Mouse (Mus musculus) midbrain, embryonic 13.5 days (tissue): ENCODE results near the gene Ntn4. TPM values are rescaled to one million over a fixed set of nuclear protein-coding genes. Genes with fewer than 3 reads are reported as not detected.

ENCODE experiments used
- ATAC-seq: fragments of 200-750 bp; cut with Nextera tagmentation; 2 replicates; pipeline ENCODE4 v1.8.0; 2017; ENCODE audit warnings: mild to moderate bottlenecking, moderate TSS enrichment, moderate library complexity
- H3K27ac ChIP-seq: fragments of 300-500 bp; sonication (generic); 2 replicates; pipeline ENCODE4 v1.5.1; 2015; ENCODE audit warnings: inconsistent platforms, mild to moderate bottlenecking, moderate library complexity
- H3K27me3 ChIP-seq: fragments of 300-500 bp; sonication (generic); 2 replicates; pipeline ENCODE4 v1.6.1; 2015; ENCODE audit warnings: mild to moderate bottlenecking, inconsistent platforms
- H3K36me3 ChIP-seq: fragments of 300-500 bp; sonication (generic); 2 replicates; pipeline ENCODE4 v1.6.1; 2015; ENCODE audit warnings: mild to moderate bottlenecking, inconsistent platforms
- H3K4me1 ChIP-seq: fragments of 300-500 bp; sonication (generic); replicated peaks from 2 replicates; pipeline ENCODE4 v1.6.1; 2015; ENCODE audit warnings: inconsistent platforms
- H3K4me2 ChIP-seq: fragments of 300-500 bp; sonication (generic); replicated peaks from 2 replicates; pipeline ENCODE4 v1.6.1; 2015; ENCODE audit warnings: moderate library complexity, mild to moderate bottlenecking, inconsistent platforms
- H3K4me3 ChIP-seq: fragments of 300-500 bp; sonication (generic); replicated peaks from 2 replicates; pipeline ENCODE4 v1.5.1; 2015; ENCODE audit warnings: mild to moderate bottlenecking, inconsistent platforms
- H3K9ac ChIP-seq: fragments of 300-500 bp; sonication (generic); replicated peaks from 2 replicates; pipeline ENCODE4 v1.6.1; 2015; ENCODE audit warnings: mild to moderate bottlenecking, inconsistent platforms
- H3K9me3 ChIP-seq: fragments of 300-500 bp; sonication (generic); 2 replicates; pipeline ENCODE4 v1.6.1; 2016; ENCODE audit warnings: mild to moderate bottlenecking, inconsistent platforms
- whole genome bisulfite sequencing: fragments of 180-500 bp; shearing (Covaris S2); methylation state at CpG from one replicate; pipeline ENCODE4 v1.1.7; 2015; 5-methylcytosine and 5-hydroxymethylcytosine counted together
- polyA plus RNA-seq: library from polyadenylated mRNA; unstranded; fragments of >200 nt; fragmentation: Nextera tagmentation; extraction: Ambion mirVana; gene quantifications from 2 replicates; pipeline ENCODE4 v1.2.1, GENCODE M21; 2015

Gene Ntn4
- polyA plus RNA-seq, 1 experiment from 2014 or later, result 2.0 TPM

GRCm38 (mm10) chr10:93620438-93621179 lies 19.9 kb upstream of the Ntn4 start:
- H3K4me2 ChIP-seq, result no peak overlapping the region
- WGBS, result 74% methylated on average over 7 of the region's 7 CpGs
- H3K36me3 ChIP-seq, result no peaks in the 10 kb centered on the region
- no peak overlapping the region for H3K4me3 ChIP-seq
- H3K9me3 ChIP-seq, result no peaks in the 10 kb centered on the region
- no peaks in the 10 kb centered on the region for H3K27me3 ChIP-seq
- ATAC-seq, result no peak
- H3K4me1 ChIP-seq, result no peaks in the 10 kb centered on the region
- no peak overlapping the region for H3K27ac ChIP-seq
- no peak overlapping the region for H3K9ac ChIP-seq

GRCm38 (mm10) chr10:93623725-93624124 lies 16.8 kb upstream of the Ntn4 start:
- Histone ChIP-seq H3K4me2 (no peak overlapping the region), H3K9me3 (no peaks in the 10 kb centered on the region), H3K9ac (no peak overlapping the region), H3K27me3 (no peaks in the 10 kb centered on the region), H3K4me1 (no peaks in the 10 kb centered on the region), H3K27ac (no peak overlapping the region), H3K4me3 (no peak overlapping the region), H3K36me3 (no peaks in the 10 kb centered on the region)
- ATAC-seq, result no peak
- 61% methylated on average over 9 of the region's 9 CpGs for WGBS

GRCm38 (mm10) chr10:93624151-93624550 lies 16.3 kb upstream of the Ntn4 start:
- H3K36me3 ChIP-seq, result no peaks in the 10 kb centered on the region
- no peak overlapping the region for H3K4me3 ChIP-seq
- 90% methylated on average over 10 of the region's 10 CpGs for WGBS
- no peak overlapping the region for H3K9ac ChIP-seq
- no peak for ATAC-seq
- no peaks in the 10 kb centered on the region for H3K27me3 ChIP-seq
- H3K4me1 ChIP-seq, result no peaks in the 10 kb centered on the region
- no peaks in the 10 kb centered on the region for H3K9me3 ChIP-seq
- no peak overlapping the region for H3K27ac ChIP-seq
- no peak overlapping the region for H3K4me2 ChIP-seq

- no peak overlapping the region for H3K4me2 ChIP-seq
- H3K4me1 ChIP-seq, result no peaks in the 10 kb centered on the region
- no peak overlapping the region for H3K4me3 ChIP-seq
- no peak overlapping the region for H3K27ac ChIP-seq
- 96% methylated on average over 5 of the region's 5 CpGs for WGBS
- H3K36me3 ChIP-seq, result no peaks in the 10 kb centered on the region
- H3K9ac ChIP-seq, result no peak overlapping the region
- no peaks in the 10 kb centered on the region for H3K9me3 ChIP-seq
- no peaks in the 10 kb centered on the region for H3K27me3 ChIP-seq
- ATAC-seq, result no peak
Measured at GRCm38 (mm10) chr10:93630310-93630709, 10.2 kb upstream of the Ntn4 start.

- no peaks in the 10 kb centered on the region for H3K36me3 ChIP-seq
- no peaks in the 10 kb centered on the region for H3K9me3 ChIP-seq
- H3K27me3 ChIP-seq, result no peaks in the 10 kb centered on the region
- no peak for ATAC-seq
- H3K27ac ChIP-seq, result no peak overlapping the region
- 74% methylated on average over 4 of the region's 4 CpGs for WGBS
- no peak overlapping the region for H3K4me2 ChIP-seq
- no peak overlapping the region for H3K4me3 ChIP-seq
- no peak overlapping the region for H3K9ac ChIP-seq
- 0 out of 2 replicates have a peak, but pooled peaks cover 2% of the 10 kb centered on the region for H3K4me1 ChIP-seq
Measured at GRCm38 (mm10) chr10:93632086-93632485, 8.4 kb upstream of the Ntn4 start.

GRCm38 (mm10) chr10:93633563-93633962 lies 6.9 kb upstream of the Ntn4 start:
- ATAC-seq, result no peak
- 88% methylated on average over 5 of the region's 5 CpGs for WGBS
- no peaks in the 10 kb centered on the region for H3K36me3 ChIP-seq
- H3K4me1 ChIP-seq, result 0 out of 2 replicates have a peak, but pooled peaks cover 2% of the 10 kb centered on the region
- no peak overlapping the region for H3K4me3 ChIP-seq
- no peak overlapping the region for H3K4me2 ChIP-seq
- no peaks in the 10 kb centered on the region for H3K9me3 ChIP-seq
- H3K27me3 ChIP-seq, result no peaks in the 10 kb centered on the region
- H3K27ac ChIP-seq, result no peak overlapping the region
- no peak overlapping the region for H3K9ac ChIP-seq

GRCm38 (mm10) chr10:93633971-93634370 lies 6.5 kb upstream of the Ntn4 start:
- H3K36me3 ChIP-seq, result no peaks in the 10 kb centered on the region
- no peak overlapping the region for H3K4me2 ChIP-seq
- no peak for ATAC-seq
- no peak overlapping the region for H3K4me3 ChIP-seq
- 0 out of 2 replicates have a peak, but pooled peaks cover 2% of the 10 kb centered on the region for H3K4me1 ChIP-seq
- no peaks in the 10 kb centered on the region for H3K27me3 ChIP-seq
- H3K9ac ChIP-seq, result no peak overlapping the region
- H3K9me3 ChIP-seq, result no peaks in the 10 kb centered on the region
- WGBS, result 97% methylated on average over 2 of the region's 2 CpGs
- no peak overlapping the region for H3K27ac ChIP-seq

- H3K27me3 ChIP-seq, result no peaks in the 10 kb centered on the region
- H3K27ac ChIP-seq, result no peak overlapping the region
- no peak overlapping the region for H3K4me3 ChIP-seq
- no peak overlapping the region for H3K4me2 ChIP-seq
- WGBS, result 25% methylated on average over 9 of the region's 9 CpGs
- H3K9me3 ChIP-seq, result no peaks in the 10 kb centered on the region
- peaks cover 9% of the 10 kb centered on the region for H3K4me1 ChIP-seq
- no peak overlapping the region for H3K9ac ChIP-seq
- no peak for ATAC-seq
- H3K36me3 ChIP-seq, result no peaks in the 10 kb centered on the region
Measured at GRCm38 (mm10) chr10:93635941-93636340, 4.5 kb upstream of the Ntn4 start.

GRCm38 (mm10) chr10:93640953-93641820 lies 706 bp downstream of the Ntn4 start:
- peak overlapping the region; percentile 96 for H3K4me2 ChIP-seq
- H3K36me3 ChIP-seq, result peaks cover 17% of the 10 kb centered on the region
- WGBS, result 0% methylated on average over 59 of the region's 73 CpGs
- no peaks in the 10 kb centered on the region for H3K9me3 ChIP-seq
- peaks cover 37% of the 10 kb centered on the region for H3K4me1 ChIP-seq
- peak overlapping the region; percentile 87 for H3K4me3 ChIP-seq
- no peaks in the 10 kb centered on the region for H3K27me3 ChIP-seq
- ATAC-seq, result peak; percentile 83
- H3K27ac ChIP-seq, result peak overlapping the region; percentile 81
- H3K9ac ChIP-seq, result peak overlapping the region; percentile 97

- Histone ChIP-seq H3K36me3 (peaks cover 24% of the 10 kb centered on the region), H3K9me3 (no peaks in the 10 kb centered on the region), H3K9ac (peak overlapping the region; percentile 97), H3K4me3 (peak overlapping the region; percentile 87), H3K4me1 (peaks cover 37% of the 10 kb centered on the region), H3K27ac (peak overlapping the region; percentile 81), H3K4me2 (peak overlapping the region; percentile 96), H3K27me3 (no peaks in the 10 kb centered on the region)
- WGBS, result 4% methylated on average over 32 of the region's 32 CpGs
- peak; percentile 76 for ATAC-seq
Measured at GRCm38 (mm10) chr10:93641821-93642746, 1.6 kb downstream of the Ntn4 start.

- Histone ChIP-seq H3K4me1 (peaks cover 37% of the 10 kb centered on the region), H3K4me3 (peak overlapping the region; percentile 87), H3K27me3 (no peaks in the 10 kb centered on the region), H3K4me2 (peak overlapping the region; percentile 96), H3K9ac (peak overlapping the region; percentile 97; the same call in 1 of the 2 replicates), H3K9me3 (no peaks in the 10 kb centered on the region), H3K27ac (peak overlapping the region; percentile 58), H3K36me3 (peaks cover 27% of the 10 kb centered on the region)
- no peak for ATAC-seq
- 30% methylated on average over 8 of the region's 8 CpGs for WGBS
Measured at GRCm38 (mm10) chr10:93642897-93643296, 2.4 kb downstream of the Ntn4 start.
